Mouse (Mus musculus) T-helper 1 cell (primary cell): ENCODE data around the gene Mov10l1.

Experiments used
- in situ Hi-C: fragments of 300-600 bp; cut with MboI, MseI; formaldehyde crosslinking; loops from one replicate; pipeline ENCODE4 v1.15.1; 2025; ENCODE audit warnings: high pct_unique_total_duplicates

The Mov10l1 gene

DNA sequence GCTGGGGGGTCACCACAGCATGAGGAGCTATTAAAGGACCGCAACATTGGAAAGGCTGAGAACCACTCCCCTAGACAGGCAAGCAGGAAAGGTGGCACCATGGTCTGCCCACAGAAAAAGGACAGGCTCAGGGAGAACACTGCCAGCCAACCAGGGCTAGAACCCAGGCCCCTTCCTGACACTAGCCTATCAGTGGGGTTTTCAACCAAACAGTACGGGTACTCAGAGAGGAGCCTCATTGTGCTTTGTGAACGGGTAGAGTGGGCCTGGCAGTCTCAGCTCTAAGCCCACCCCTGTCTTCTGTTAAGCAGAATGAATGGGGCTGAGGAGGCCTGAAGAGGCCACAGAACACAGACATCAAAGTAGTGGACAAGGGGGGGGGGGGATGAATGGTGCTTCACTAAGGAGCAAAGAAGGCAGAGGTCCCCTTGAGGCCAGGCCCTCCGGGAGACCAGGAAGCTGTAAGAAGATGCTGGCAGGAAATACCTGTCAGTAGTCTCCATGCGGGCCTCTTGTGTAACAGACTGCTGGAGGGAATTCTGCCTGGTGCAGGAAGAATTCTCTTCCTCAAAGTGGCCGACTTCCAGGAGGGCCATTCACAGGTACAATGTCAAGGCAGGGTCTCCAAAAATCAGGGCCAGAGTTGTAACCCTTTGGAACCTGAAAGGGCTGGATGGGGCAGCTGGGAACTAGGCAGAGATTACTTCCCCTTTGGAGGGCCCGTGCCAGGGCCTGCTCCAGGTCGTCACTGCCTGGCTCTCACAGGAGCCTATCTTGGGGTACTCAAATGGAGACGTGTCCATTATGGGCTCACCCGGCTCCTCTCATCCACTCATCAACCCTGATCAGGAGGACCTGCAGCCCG lies 92.1 kb downstream of the Mov10l1 start, which contains the start of gene Trabd:
TSS of gene Trabd (plus strand) at position 512 of the 865 bp plus-strand sequence.
- in situ Hi-C loops, result no loop called here

DNA sequence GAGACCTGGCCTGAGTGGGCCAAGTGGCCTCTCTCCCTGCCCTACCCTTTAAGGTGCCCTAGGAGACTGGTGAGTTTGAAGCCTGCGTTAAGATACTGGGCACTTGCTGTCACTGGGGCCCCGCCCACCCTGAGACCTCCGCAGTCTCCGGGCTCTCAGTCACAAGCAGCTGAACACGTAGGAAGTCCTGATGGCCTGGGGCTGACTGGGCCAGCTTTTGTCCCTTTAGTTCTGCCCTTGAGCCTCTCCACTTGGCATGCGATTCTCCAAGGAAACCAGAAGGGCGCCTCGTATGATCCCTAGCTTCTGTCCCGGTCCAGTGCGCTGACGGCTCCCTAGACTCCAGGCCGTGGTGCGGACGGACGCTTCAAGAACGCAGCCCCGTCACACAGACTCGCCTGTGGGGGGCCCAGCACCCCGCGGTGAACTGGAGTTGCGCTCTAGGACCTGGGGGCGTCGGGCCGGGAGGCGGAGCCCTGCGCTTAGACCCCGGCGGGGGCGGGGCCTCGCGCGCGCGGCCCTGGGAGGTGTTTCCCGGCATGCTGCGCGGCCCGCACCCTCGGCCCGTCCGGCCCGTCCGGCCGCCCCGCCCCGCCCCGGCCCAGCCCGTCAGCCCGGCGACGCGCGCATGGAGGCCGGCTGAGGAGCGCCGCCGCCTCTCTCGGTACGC lies 92.9 kb downstream of the Mov10l1 start:
- in situ Hi-C loops, result no loop called here

DNA sequence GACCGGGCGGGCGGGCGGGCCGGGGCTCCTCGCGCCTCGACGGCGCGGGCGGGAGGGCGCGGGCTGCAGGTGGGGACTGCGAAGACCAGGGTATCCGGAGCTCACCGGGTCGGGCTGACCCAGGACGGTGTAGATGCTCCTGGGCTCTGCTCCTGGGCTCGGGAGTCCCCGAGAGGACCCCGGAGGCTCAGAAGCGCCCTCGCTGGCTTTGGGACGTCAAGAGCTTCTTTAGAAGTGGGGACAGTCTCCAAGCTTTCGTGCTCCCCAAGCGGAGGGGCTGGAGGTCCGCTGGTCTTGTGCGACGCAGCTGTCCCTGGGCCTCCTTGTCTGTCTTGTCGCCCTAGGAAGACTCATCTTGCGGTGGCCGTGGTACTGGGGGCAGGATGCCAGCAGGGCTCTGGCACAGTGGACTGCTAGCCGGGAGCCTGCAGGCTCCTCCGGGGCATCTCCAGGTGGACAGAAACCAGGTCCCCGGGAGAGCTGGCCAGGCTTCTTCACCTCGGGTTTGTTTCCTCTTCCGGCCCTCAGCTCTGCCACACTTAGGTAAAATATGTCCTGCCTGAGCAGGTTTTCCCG lies 93.5 kb downstream of the Mov10l1 start:
- in situ Hi-C loops, result no loop called here

DNA sequence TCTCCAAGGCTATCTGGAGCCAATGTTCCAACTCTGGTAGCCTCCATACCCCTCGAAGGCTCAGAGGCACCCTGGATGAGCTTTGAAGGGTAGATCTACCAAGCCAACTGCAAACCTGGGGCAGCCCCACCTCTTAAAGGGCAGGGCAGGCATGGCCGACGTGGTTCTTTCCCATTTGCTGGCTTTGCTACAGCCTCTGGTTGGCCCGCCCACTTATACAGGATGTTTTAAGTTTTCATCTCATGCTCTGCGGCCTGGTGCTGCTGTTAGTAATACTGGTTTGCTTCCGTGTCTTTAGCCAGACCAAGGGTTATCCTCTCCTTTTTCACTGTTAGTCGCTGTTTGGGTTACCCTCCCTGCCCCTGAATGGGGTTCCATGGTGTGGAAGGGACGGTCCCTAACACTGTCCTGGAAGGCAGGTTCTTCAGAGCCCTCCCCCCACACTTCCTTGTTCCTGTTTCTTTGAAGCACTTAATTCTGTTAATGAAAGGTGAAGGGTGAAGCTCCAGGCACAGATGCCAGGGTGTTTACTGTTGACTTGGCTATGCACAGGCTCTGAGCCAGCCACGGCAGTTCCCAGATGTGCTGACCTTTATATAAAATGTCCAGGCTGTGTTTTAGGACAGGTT lies 95.6 kb downstream of the Mov10l1 start:
- in situ Hi-C loops, result no loop called here

DNA sequence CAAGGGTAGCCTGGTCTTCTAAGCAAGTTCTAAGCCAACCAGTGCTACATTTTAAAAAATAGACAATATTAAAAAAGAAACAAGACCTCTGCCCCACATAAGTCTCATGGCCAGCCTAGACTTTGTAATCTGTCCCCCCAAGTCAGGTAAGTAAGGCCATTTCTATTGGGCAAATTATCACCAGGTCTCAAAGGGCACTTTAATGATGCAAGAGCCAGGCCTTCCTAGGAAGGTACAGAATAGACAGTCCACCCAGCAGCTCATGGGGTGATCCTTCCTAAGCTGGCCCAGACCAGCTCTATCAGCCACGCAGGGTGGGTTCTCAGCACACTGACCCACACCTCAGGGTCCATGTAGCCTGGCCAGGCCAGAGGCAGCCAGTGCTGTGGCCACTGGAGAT lies 101.2 kb downstream of the Mov10l1 start:
- in situ Hi-C loops, result no loop called here

DNA sequence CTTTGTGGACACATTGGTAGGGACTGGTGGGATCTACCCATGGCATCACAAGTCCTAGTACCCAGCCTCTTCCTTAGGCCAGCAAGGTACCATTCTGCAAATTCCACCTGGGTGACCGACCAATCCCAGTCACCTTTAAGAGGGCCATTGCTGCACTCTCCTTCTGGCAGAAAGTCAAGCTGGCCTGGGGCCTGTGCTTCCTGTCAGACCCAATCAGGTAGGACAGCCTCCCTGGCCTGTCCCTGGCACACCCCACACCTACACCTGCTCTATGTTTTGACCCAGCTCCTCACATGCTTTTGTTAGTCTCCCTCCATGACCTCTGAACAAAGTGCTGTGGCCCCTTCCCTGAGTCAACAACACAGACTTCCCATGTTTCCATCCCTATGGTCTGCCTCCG lies 102.1 kb downstream of the Mov10l1 start:
- in situ Hi-C loops, result no loop called here

DNA sequence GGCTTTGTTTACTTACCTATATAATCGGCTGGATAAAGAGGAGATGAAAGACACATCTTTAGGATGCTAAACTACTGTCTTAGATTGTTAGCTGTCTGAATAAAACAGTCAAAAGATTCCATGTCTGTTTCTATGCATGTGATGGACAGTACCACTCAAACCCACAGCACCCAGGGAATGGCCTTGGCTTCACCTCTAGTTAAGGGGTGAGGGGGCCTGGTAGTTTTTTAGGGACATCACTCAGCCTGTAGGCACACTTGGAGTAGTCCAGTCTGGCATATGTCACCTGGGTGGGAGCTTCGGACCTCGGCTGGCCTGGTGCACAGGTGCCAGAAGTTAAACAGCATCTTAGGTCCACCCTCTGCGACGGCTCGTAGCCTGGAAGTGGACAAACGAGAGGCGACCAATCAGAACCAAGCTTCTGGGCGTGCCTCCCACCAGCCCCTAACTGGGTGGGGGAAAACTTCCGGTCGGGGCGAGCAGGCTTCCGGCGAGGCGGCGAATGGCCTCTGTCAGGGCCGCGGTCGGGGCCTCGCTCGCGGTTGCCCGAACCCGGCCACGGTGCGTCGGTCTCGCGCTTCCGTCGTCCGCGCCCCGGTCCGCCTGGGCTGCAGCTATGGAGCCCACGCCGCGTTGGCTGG lies 106.0 kb downstream of the Mov10l1 start, which contains the start of gene Selenoo:
TSS of gene Selenoo (plus strand) at position 478 of the 641 bp plus-strand sequence.
- in situ Hi-C loops, result no loop called here

DNA sequence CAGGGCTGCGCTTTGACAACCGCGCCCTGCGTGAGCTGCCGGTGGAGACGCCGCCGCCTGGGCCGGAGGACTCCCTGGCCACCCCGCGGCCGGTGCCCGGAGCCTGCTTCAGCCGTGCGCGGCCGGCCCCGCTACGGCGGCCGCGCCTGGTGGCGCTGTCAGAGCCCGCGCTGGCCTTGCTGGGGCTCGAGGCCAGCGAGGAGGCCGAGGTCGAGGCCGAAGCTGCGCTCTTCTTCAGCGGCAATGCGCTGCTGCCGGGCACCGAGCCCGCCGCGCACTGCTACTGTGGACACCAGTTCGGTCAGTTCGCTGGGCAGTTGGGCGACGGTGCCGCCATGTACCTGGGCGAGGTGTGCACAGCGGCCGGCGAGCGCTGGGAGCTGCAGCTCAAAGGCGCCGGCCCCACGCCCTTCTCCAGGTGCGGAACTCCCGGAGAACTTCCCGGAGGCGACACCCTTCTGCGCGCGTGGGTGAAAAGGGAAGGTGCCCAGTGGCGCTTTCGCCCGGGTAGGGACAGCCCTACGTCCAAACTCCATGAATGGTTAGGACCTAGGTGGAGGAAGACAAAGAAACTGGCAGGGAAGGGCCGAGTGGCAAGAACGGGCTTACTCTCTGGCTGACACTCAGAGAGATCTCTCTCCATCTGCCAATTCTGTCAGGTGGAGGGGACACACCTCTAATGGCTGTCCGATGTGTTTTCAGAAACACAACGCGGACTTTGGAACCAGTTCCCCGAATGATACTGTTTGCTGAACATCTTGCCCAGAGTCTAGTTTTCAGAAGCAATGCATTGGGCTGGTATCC lies 106.7 kb downstream of the Mov10l1 start:
- in situ Hi-C loops, result no loop called here

DNA sequence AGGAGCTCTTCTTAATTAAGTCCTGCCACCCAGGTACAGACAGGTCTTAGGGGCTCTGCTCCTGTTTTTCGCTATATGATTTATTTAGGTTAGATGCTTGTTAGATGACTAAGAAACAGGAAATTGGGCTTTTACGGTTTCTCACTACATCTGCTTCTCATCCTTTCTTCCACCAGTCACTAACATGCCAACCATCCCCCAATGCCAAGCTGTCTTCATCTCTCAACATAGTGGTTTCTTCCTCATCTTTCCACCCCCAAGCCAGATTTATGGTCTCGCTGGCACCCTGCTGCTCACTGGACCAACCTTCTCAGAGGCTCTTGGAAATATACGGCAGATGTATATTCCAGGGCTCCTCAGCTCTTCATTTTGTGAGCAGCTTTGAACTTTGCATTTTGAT lies 108.0 kb downstream of the Mov10l1 start:
- in situ Hi-C loops, result no loop called here

DNA sequence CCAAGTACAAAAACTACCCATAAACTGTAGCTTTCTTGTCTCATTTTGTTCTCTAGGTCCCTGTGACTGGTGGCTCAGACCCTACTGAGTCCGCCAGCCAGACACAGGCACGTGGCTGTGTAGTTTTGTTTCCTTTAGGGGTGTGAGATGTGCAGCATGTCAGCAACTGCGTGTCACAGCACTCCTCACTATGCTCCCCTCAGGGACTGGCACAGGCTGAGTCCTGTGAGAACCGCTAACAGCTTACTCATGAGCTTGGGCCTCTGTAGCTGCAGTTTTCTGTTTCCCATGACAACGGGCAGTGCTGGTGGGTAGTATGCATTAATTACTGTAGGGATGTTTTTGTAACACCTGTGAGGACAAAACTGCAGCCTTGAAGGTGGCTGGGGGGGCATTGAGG lies 109.5 kb downstream of the Mov10l1 start:
- in situ Hi-C loops, result no loop called here

DNA sequence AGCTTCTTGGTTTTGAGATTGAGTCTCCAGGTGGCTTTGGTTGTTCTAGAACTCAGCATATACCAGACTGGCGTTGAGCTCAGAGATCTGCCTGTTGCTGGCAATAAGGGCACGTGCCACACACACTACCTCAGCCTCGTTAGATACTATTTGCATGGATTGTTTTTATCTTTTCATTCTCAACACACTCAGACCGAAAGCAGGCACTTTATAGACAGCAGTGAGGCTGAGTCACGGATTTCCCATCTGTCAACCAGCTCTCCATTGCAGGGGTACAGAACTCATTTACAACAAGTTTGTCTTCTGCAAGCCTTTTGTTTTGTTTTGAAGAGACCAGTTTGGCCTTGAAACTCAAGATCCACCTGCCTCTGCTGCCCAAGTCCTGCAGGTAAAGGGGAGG lies 114.7 kb downstream of the Mov10l1 start:
- in situ Hi-C loops, result no loop called here

DNA sequence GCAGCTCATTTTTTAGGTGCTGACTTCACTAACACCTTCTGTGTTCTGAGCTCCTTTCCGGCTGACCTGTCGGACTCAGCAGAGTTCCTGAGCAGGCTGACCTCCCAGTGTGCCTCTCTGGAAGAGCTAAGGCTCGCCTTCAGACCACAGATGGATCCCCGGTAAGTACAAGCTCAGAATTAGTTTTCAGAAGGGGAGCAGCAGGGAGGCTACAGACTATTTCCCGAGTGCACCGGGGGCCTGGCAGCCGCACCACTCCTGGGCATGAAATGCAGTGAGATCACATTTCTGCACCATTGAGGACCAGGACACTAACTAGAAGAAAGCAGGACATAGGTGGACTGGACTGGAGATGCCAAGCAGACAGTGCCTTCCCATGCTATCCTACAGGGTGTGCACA lies 115.9 kb downstream of the Mov10l1 start:
- in situ Hi-C loops, result no loop called here

DNA sequence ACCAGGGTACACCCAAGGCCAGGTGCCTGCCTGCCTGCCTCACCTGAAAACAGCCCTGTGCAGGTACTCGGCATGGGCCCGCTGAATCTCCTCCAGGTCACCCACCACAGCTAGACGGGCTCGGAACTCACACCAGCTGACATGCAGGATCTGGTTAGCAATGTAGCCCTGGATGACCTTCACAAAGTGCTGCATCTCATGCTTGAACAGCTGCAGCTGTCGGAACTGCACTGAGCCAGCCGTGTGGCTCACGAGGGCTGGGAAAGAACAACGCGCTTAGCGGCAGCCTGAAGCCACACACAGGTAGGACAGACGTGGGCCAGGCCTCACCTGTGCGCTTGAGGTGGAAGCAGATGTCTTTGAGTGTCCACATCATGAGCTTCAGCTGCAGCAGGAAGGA lies 118.1 kb downstream of the Mov10l1 start:
- in situ Hi-C loops, result no loop called here

DNA sequence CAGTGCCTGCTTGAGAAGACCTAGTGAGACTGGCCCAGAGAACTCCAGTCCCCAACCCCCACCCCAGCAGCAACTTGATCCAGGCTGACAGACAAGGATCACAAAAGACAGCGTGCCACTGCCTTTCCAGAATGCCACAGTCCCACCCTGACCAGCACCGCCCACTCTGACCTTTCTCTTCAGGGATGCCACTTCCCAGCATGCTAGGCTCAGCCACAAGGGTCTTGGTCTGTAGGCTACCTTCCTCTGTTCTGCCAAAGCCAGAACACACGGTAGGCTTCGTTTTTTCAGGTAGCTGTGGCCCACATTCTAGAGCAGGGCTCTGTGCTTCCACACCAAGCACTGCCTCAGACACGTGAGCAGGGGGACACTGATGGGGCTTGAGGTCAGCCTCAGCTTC lies 119.9 kb downstream of the Mov10l1 start:
- in situ Hi-C loops, result no loop called here

DNA sequence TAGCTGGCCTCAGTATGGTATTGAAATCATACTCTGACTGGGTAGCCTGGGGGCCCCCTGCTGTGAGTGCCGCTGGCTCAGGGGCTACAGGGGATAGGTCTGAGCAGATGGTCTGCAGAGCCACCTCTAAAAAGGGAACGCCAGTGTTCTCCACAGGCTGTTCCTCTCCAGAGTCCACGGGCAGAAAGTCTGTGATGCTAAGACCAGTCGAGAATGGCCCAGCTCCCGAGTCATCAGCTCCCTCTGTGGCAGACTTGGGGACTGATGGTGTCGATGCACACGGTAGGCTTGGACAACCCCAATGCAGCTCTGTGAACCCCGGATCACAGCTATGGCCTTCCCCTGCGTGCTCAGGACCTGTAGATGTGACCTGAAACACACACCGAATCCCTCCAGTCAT lies 121.2 kb downstream of the Mov10l1 start:
- in situ Hi-C loops, result no loop called here

DNA sequence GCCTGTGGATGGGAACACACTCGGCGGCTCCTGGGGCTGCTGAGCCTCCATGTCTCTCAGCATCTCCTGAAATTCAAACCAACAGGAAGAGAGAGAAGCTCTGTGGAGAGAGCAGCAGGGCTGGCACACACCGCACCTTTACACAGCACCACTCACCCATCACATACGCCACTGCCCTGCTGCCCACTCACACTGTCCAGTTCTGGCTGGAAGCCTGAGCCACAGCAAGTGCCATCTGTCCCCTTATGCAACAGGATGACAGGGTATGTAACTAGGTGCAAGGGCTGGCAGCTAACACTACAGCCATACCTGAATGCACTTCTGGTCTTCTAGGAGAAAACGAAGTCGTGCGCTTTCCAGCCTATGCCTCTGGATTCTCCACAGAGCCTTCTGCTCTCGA lies 121.7 kb downstream of the Mov10l1 start:
- in situ Hi-C loops, result no loop called here
